Mouse (Mus musculus) gastrocnemius, postnatal 14 days (tissue): ENCODE results near the gene Pir. TPM values are rescaled to one million over a fixed set of nuclear protein-coding genes. Genes with fewer than 3 reads are reported as not detected.
A peak's percentile ranks its signal among the peaks of the same experiment; 100 is the strongest.

Experiments
- DNase-seq: peaks from one replicate; pipeline ENCODE4 v3.0.0; 2021; ENCODE audit warnings: mixed read lengths
- intact Hi-C: fragments of 180-260 bp; cut with DNase I; formaldehyde crosslinking; loops from one replicate; pipeline ENCODE4 v1.15.1; 2025; ENCODE audit warnings: low total_unique reads
- total RNA-seq, 2 experiments: library from RNA; stranded (reverse); gene quantifications; 2 replicates each; pipeline ENCODE4 v1.2.3; 2021

Gene Pir
- total RNA-seq, 2 experiments from 2014 or later, result 1.0 to 2.5 TPM

DNA sequence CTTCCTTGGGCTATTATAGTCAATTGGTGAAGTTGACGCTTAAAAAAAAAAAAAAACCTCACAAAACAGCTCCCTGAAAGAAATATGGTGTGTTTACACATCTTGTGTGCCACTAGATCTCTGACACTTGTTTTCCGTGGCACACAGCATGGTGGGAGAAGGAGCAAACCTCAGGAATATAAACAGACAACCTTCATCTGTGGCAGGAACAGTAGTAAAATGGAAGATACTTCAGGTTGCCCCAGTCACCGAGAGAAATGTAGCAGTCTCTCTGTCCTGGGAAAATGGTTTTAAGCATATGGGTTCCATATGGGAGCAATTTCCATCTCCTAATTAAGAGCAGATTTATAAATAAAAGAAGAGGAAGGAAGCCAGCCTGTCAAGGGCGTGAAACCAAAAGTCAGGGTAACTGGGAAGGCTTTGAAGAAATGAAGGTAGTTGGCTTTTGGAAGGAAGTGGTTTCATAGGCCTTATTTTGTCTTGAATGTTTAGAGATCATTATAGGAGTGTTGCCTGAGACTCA lies 54.3 kb downstream of the Pir start:
- intact Hi-C loops, result no loop called here
- DNase-seq, result no peak

DNA sequence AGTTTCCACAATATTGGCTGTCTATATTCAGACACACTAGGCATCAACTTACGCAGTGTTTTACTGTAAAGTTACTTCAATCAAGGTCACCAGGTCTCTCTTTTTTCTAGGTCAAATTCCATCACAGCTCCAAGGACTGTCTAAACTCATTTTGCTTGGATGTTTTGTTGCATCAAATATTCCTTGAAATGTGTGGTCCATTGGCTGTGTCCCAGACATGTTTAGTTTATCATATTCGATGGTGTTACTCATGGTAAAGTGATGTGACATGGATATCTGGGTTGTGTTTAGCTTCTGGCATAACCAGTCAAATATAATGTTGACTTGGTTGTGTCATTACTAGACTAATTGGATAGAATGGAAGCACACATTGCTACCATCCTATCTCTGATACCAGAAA lies 61.2 kb downstream of the Pir start:
- no peak for DNase-seq
- intact Hi-C loops, result no loop called here

DNA sequence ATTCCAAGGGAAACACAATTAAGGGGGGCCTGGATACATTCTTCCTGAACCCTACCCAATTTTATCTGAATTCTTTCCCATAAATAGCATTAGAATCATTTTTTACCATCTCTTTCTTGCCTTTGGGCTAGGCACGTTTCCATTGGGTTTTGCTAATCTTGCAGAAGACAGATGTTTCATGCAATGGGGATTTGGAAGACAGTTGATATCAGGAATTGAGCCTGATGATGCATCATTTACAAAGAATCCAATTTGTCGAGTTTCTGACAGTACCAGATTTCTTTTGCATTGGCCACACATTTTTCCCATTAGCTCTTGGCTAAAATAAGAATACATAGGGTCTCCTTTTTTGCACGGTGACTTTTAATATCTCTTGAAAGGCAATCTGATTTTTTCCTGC lies 61.6 kb downstream of the Pir start:
- intact Hi-C loops, result no loop called here
- no peak for DNase-seq

DNA sequence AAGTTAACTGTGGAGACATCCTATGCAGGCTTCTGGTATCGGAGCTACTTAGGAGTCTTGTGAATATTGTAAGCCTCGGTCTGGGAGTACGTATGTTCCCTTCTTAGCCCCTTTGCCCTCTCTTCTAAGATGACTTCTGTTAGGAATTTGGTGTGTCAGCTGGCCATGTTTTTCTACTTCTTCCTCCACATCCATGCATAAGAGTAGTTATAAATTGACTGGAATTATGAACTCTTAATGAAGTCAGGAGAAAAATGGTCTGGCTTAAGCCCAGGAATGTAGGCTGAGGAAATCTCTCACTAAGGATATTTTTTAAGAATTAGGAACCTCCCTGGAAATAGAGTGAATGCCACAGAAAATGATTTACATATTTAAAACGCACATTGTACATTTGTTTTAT lies 69.4 kb downstream of the Pir start:
- DNase-seq, result no peak
- intact Hi-C loops, result no loop called here

DNA sequence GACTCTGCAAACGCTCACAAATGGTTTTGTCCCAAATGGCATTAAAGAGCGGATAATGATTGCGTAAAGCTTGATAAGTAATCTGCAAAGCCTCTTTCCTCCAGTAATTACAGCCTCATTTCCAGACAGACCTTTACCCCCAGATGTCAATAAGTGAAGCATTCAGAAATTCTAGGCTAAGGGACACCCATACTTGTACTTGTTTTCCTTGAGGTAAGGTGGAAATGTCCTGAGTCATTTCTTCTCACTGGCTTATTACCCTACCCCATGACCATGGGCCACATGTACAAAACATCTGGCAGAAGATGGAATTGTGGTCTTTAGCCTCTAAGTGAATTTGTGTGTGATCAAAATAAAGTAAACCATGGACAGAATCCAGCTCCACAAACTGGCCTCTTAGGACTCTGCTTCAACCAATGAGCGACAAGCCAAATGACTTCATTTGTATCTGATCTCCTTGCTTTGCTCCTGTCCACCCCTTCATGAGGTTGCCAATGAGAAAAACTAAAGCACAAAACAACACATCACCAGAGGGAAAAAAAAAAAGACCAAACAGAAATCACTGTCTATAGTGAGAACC lies 76.3 kb downstream of the Pir start:
- DNase-seq, result no peak
- intact Hi-C loops, result no loop called here

DNA sequence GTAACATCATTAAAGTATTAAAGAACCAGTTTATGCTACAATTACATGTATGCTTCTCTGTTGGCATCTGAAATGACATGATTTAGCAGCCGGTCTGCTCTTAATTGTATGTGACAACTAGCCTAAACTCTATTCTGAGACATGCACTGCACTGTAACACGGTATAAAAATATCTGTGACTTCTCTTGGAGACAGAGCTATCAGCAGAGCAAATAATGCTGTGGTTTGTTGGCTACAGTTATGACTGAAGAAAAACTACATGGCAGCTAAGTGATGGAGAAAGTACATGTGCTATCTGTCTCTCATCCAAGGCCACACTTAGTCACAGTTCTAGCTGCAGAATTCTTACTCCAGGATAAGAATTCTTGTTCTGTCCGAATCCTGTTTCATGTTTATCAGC lies 79.8 kb downstream of the Pir start:
- intact Hi-C loops, result no loop called here
- DNase-seq, result no peak

DNA sequence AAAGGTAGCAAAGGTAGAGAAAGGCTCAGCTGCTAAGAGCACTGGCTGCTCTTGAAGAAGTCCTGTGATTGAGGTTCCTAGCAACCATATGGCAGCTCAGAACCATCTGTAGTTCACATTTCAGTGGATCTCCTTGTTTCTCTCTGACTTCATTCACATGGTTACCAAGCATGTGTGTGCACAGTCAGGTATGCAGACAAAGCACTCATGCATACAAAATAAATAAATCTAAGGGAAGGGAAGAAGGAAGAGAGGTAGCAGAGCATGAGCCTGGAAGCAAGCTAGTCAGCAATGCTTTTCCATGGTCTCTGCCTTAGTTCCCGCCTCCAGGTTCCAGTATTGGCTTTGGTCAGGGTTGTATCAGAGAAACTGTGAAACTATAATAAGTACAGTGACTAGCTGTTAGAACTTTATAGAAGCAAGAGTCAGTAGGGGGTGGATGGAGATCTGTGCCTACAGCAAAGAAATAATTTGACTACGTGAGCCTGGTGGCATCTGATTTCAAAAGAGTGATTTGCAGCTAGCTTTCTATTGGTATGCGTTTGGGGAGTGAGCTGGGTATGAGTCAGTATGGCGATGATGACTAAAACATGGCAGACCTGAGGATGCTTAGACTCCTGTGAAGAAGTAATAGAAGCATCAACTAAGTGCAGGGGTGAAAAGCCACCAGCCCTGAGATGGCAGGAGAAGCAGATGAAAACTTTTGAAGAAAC lies 96.1 kb downstream of the Pir start:
- no peak for DNase-seq
- intact Hi-C loops, result no loop called here

DNA sequence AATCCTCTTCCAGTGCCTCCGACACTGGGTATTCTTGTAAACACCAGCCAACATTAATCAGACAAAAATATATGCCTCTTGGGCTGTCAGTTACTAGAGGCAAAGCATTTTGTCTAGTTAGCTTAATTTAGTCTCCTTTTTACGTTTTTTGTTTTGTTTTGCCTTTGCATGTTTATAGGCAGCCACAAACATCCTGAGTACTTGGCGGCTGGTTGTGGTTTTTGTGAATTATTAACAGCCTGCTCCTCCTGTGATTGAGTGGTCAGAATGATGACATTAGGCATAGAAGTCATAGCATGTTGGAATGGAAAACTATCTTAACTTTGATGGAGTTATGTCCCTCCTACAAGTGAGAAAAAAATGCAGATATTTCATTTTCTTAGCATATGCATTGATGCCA lies 101.4 kb downstream of the Pir start:
- intact Hi-C loops, result no loop called here
- DNase-seq, result no peak

DNA sequence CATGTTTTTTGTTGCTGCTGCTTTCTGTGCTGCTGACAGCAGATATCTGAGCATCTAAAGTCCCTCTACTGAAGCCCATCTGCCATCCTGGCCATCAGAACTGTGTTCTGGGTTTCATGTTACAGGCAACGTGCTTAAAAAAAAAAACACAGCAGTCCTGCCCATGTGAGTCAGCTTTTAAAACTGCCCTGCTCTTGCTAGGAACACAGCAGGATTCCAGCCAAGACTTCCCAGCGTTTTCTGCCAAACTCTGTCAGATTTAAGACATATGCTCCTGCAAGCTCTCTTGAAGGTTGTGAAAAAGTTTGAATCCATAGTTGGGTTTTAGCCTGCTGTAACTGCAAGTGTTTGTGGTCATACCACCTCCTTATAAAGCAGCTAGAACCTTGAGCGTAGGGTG lies 103.9 kb downstream of the Pir start, which contains the start of gene Vegfd:
Gene Vegfd, plus strand, starts transcription at position 298 of the 400 bp plus-strand sequence.
- peak; percentile 27 for DNase-seq
- intact Hi-C loops, result no loop called here

DNA sequence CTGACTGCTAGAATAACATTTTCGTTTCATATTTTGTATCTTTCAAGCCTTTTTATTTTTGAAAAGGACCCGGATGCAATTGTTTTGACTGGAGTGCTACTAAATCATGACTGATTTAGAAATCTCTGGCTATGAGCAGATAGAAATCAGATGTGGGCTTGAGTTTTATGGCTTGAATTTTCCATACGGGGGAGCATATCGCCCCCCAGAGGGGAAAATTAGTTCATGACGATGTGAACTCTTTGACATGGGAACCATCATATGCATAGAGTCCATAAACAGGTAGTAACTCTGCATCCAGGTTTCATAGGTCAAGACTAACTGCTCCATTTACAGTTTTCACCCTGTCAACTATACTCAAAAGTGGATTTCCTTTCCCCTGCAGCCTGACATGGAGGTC lies 105.4 kb downstream of the Pir start:
- intact Hi-C loops, result no loop called here
- DNase-seq, result no peak

DNA sequence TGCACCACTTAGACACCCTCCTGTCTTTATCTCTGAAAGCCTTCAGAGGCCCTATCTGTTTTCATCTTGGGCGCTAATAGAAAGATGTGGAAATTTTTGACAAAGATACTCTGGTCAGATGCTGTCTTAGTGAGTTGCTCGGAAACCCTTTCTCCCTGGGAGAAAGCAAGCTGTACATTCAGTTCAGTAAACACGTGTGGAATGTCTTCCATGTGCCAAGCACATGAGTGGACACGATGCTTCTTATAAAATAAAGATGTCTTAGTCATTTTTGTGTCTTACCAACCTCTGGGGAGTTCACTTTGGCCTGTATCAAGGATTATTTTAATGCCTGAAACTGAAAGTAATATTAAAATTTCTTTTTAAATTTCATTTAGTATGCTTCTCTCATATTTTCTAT lies 110.5 kb downstream of the Pir start:
- intact Hi-C loops, result no loop called here
- DNase-seq, result no peak

DNA sequence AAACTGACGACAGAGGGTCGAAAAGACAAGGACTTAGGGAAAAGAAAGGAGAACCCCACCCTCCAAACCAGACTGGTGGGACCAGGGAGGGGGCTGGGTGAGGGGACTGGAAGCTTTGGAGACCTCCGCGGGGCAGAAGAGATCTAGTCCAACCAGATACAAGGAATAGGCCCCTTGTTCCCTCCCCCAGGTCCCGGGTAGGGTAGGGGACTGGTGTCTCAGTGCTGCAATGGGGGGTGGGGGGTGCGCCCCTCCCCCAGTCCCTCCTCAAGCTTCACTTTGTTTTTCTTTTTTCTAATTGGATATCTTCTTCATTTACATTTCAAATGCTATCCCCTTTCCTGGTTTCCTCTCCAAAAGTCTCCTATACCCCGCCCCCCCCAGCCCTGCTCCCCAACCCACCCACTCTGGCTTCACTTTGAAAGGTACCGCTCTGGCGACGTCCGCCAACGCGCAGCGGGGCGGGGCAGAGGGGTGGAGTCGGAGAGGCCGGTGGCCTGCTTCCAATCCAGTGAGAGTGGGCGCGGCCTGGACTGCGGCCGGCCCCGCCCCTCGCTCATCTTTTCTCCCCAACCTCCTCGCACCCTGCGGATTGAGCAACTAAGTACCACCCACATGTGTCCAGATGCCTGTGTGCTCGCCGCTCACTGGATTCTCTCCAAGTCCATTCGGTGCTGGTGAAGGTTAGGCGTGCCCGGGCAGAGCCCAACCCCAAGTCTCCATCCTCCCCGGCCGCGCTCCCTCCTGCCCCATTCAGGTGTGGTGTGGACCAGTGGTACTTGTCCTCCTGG lies 112.6 kb downstream of the Pir start:
- intact Hi-C loops, result no loop called here
- peak; percentile 75 for DNase-seq

DNA sequence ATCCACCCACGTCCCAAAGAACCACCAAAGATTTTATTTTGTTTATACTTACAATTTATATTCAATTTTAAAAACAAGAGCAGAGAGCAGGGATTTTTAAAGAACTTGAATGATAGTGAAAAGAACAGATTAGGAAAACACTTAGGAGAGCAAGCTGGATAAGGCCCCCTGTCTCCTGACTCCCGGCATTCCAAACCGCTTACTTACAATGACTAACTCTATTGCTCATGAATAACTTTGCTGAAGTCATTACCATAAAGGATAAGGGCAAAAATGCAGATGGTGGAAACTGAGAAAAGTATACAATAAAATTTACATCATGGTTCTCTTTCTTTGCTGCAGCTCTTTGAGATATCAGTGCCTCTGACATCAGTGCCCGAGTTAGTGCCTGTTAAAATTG lies 124.9 kb downstream of the Pir start:
- intact Hi-C loops, result no loop called here
- no peak for DNase-seq

DNA sequence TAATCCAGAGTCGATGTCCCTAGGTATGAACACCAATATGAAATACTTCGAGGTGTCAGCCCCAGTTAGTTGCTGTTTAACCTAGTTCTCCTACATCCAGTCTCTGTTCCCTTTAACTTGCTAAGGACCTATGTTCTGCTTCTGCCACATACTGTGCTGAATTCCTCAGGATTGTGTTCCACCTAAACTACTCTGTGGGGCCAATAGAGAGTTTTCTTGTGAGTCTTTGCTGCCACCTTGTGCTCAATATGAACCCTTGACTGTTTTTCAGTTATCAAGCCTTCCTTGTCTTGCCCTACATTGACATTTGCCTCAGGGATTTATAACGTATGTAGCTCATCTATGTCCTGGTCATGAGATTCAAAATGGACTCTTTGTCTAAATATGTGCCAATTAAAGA lies 129.3 kb downstream of the Pir start:
- DNase-seq, result no peak
- intact Hi-C loops, result no loop called here

DNA sequence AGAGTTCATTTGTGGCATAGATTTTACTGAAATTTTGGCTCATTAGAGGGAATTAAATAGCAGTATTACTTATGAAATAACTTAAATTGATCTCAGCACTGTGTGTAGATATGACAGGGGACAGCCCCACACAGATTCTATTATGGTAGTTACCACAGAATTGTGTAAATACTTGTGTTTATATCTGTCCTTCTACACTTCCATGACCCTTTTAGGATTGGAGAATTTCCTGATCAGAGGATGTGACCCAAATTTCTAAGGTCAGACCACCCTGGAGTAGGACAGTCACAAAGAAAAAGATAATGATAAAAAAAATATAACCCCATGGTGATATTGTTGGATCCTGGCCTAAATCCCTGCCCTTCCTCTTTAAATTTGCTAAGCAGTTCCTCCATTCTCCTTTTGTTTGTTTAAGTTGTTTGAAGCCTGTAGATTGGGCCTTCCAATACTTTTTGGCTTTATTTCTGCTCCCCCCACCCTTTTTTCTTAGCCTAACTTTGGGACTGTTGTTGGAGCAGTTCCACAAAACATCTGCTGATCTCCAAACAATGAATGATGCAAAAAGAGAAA lies 136.0 kb downstream of the Pir start:
- DNase-seq, result no peak
- intact Hi-C loops, result no loop called here

DNA sequence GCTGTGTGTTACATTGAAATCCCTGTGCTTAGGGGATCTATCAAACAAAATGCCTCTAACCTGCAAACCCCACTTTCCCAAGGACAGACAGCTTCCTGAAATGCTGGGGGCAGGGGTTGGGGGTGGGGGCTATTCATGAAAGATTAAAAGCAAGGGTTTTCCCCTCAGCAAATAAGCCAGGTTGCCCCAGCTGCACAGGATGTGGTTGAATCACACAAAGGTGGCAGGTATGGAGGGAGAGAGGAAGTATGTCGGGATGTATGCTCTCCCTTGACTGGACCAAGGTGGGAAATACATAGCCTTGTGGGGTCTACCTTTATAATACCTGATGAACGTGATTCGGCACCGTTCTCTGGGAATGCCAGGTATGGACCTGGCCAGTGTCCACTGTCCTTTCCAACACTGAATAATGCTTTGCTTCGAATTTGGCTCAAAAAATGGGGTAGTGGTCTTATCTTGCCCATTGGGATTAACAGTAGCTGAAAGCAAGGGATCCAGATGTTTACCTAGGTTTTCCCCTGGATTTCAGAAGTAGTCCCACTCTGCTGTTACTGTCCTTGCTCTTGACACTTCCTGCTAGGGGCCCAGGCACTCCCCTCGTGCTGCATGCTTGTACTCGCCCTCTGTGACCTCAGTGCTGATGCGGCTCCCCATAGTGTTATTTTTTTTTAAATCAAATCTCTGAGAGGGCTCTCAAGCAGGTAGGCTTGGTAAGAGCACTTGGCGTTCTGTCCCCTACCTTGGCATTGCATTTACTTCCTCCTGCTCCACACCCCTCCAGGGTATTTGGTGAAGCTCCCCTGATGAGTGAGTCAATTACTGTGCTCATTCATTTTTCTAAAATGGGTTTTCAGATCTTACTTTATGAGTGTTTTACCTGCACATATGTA lies 137.2 kb downstream of the Pir start:
- DNase-seq, result no peak
- intact Hi-C loops, result no loop called here

DNA sequence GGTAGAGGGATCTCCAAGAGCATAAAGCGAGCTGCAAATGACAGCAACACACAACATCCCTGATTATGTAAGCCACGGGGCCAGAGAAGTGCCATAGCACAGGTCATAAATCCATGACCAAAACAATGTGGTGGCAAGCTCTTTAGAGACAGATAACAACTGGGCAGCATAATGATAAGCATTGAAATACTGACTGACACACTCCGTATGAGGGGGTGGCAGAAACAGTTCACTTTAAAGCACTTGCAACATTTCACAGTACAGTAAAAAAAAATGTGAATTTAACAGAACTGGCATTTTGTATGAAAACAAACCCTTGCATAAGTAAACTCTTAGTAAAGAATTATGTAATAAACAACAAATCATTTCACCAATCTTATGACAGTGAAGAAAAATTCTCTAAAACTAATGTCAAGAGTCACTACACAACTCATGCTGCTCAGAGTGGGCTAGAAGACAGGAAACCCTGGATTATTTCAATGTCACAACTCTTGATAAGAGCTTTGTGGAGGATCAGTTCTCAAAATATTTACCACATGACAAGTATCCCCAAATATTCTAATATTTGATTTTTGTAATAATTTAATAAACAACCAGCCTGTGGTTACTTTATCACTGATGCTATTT lies 139.2 kb downstream of the Pir start:
- intact Hi-C loops, result no loop called here
- DNase-seq, result no peak

DNA sequence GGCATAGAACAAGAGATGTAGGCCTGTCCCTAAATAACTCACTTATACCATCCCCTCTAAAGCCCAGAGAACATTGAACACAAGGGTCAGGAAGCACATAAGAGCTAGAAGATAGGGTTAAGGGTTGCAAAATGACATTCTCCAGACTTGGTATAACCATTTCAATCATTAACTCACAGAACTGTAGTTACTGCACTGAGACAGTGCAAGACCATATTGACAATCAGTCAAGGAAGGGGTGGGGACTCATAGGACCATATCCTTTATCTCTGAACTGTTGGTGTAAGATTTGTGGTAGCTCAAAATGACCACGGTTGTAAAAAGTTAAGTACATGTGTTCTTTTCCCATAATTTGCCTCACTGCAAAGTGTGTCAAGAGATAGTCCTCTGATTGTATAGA lies 141.4 kb downstream of the Pir start:
- DNase-seq, result no peak
- intact Hi-C loops, result no loop called here

DNA sequence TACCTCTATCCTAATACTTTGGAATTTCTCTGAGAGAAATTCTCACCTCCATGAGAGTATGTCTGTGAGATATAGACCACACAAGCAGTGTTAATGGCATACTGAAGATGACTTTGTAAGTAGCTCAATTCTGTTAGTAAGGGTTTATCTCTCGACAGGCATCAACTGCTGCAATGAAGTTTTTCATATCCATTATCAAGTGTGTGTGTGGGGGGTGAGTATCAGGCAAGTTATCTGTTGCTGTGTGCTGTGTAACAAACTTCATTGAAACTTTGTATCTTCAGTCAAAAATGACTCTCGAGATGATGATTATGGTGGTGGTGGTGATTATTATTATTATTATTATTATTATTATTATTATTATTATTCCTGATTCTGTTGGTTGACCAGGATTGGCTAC lies 147.6 kb downstream of the Pir start:
- no peak for DNase-seq
- intact Hi-C loops, result no loop called here
